Mouse (Mus musculus): ENCODE measurements around the gene B230118H07Rik. TPM values are rescaled to one million over a fixed set of nuclear protein-coding genes. Genes with fewer than 3 reads are reported as not detected.

B230118H07Rik gene
- polyA plus RNA-seq, 1 experiment, result 56.3 TPM

GRCm38 (mm10) chr2:101577243-101577642, 72.1 kb downstream of the B230118H07Rik start:
- Histone ChIP-seq H3K27ac (ENCODE audit: insufficient read depth, low read length) (no peak overlapping the region), H3K4me3 (replicated peaks; ENCODE audit: insufficient read depth, low read depth, low read length) (no peak overlapping the region), H3K27me3 (ENCODE audit: control insufficient read depth, insufficient read depth, low read length) (no peaks in the 10 kb centered on the region), H3K4me1 (ENCODE audit: control insufficient read depth, insufficient read depth, low read length) (peaks cover 8% of the 10 kb centered on the region; the same call in 1 of the 2 replicates)
- DNase-seq, result no peak
- TF ChIP-seq POLR2A (IDR thresholded peaks at IDR 0.05; ENCODE audit: borderline replicate concordance, insufficient read depth, low read length) (no peak), CTCF (IDR thresholded peaks at IDR 0.05; ENCODE audit: borderline replicate concordance, insufficient read depth, low read depth, low read length) (no peak)
- 84% methylated on average over 4 of the region's 4 CpGs for WGBS

DNA sequence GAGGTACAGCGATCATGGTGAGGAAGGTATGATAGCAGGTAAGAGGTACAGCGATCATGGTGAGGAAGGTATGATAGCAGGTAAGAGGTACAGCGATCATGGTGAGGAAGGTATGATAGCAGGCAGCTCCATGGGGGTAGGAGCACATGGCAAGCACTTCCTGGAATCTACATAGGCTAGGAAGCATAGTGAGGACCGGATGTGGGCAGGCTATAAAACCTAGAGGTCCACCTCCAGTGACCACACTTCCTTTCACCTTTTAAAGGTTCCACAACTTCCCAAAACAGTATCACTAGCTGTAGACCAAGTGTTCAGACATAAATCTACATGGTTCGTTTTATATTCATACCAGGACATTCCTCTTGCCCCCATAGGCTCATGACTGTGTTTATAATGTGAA, 80.1 kb downstream of the B230118H07Rik start:
- TF ChIP-seq POLR2A (IDR thresholded peaks at IDR 0.05; ENCODE audit: borderline replicate concordance, insufficient read depth, low read length) (no peak), CTCF (IDR thresholded peaks at IDR 0.05; ENCODE audit: borderline replicate concordance, insufficient read depth, low read depth, low read length) (no peak)
- no peak overlapping the region for H3K27ac ChIP-seq (ENCODE audit: insufficient read depth, low read length)
- DNase-seq, result no peak
- H3K27me3 ChIP-seq (ENCODE audit: control insufficient read depth, insufficient read depth, low read length), result no peaks in the 10 kb centered on the region
- no peaks in the 10 kb centered on the region for H3K4me1 ChIP-seq (ENCODE audit: control insufficient read depth, insufficient read depth, low read length)
- 87% methylated on average over 4 of the region's 5 CpGs for WGBS
- H3K4me3 ChIP-seq (replicated peaks; ENCODE audit: insufficient read depth, low read depth, low read length), result no peak overlapping the region

DNA sequence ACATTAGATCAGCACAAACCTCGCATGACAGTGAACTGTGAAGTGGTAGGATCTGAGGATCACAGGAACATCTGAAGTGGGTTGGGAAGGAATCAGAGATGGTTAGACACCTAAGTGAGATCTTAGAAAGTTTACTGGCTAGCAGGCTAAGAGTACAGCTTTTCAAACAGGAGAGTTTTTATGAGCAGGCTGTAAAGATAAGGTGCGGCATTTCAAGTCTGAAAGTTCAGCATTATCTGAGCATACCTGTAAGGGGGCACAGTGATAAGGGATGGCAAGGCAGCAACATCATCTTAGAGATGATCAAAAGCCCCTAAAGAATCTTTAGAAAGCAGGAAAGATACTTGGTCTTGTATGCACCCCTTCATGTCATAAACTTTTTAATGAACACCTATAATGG, 81.8 kb downstream of the B230118H07Rik start:
- Histone ChIP-seq H3K4me3 (replicated peaks; ENCODE audit: insufficient read depth, low read depth, low read length) (no peak overlapping the region), H3K4me1 (ENCODE audit: control insufficient read depth, insufficient read depth, low read length) (no peaks in the 10 kb centered on the region), H3K27ac (ENCODE audit: insufficient read depth, low read length) (no peak overlapping the region), H3K27me3 (ENCODE audit: control insufficient read depth, insufficient read depth, low read length) (no peaks in the 10 kb centered on the region)
- WGBS, result 92% methylated on average over 2 of the region's 2 CpGs
- DNase-seq, result no peak
- TF ChIP-seq CTCF (IDR thresholded peaks at IDR 0.05; ENCODE audit: borderline replicate concordance, insufficient read depth, low read depth, low read length) (no peak), POLR2A (IDR thresholded peaks at IDR 0.05; ENCODE audit: borderline replicate concordance, insufficient read depth, low read length) (no peak)

DNA sequence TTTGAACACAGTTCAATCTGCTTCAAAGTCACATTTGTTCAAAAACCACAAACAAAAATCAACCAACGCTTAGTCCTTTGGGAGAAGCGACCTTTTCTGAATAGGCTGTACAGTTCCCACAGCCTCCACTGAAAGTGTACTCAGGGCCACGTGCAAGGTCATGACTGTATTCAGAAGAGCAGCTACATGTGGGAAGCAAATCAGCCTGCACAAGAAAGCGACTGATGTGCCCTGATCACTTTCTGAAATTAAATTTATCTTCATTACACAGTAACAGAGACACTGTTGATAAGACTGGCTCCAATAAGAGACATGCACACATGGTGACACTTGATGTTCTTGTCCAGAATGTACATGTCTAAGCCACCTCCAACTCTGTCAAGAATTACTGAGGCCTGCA, 85.6 kb downstream of the B230118H07Rik start:
- TF ChIP-seq POLR2A (IDR thresholded peaks at IDR 0.05; ENCODE audit: borderline replicate concordance, insufficient read depth, low read length) (no peak), CTCF (IDR thresholded peaks at IDR 0.05; ENCODE audit: borderline replicate concordance, insufficient read depth, low read depth, low read length) (no peak)
- no peak for DNase-seq
- 89% methylated on average over 4 of the region's 4 CpGs for WGBS
- Histone ChIP-seq H3K27ac (ENCODE audit: insufficient read depth, low read length) (no peak overlapping the region), H3K27me3 (ENCODE audit: control insufficient read depth, insufficient read depth, low read length) (no peaks in the 10 kb centered on the region), H3K4me1 (ENCODE audit: control insufficient read depth, insufficient read depth, low read length) (no peaks in the 10 kb centered on the region), H3K4me3 (replicated peaks; ENCODE audit: insufficient read depth, low read depth, low read length) (no peak overlapping the region)

GRCm38 (mm10) chr2:101563206-101563605, 86.1 kb downstream of the B230118H07Rik start:
- no peak overlapping the region for H3K27ac ChIP-seq (ENCODE audit: insufficient read depth, low read length)
- no peaks in the 10 kb centered on the region for H3K4me1 ChIP-seq (ENCODE audit: control insufficient read depth, insufficient read depth, low read length)
- no peak overlapping the region for H3K4me3 ChIP-seq (replicated peaks; ENCODE audit: insufficient read depth, low read depth, low read length)
- TF ChIP-seq POLR2A (IDR thresholded peaks at IDR 0.05; ENCODE audit: borderline replicate concordance, insufficient read depth, low read length) (no peak), CTCF (IDR thresholded peaks at IDR 0.05; ENCODE audit: borderline replicate concordance, insufficient read depth, low read depth, low read length) (no peak)
- 44% methylated on average over 6 of the region's 6 CpGs for WGBS
- H3K27me3 ChIP-seq (ENCODE audit: control insufficient read depth, insufficient read depth, low read length), result no peaks in the 10 kb centered on the region
- DNase-seq, result no peak

DNA sequence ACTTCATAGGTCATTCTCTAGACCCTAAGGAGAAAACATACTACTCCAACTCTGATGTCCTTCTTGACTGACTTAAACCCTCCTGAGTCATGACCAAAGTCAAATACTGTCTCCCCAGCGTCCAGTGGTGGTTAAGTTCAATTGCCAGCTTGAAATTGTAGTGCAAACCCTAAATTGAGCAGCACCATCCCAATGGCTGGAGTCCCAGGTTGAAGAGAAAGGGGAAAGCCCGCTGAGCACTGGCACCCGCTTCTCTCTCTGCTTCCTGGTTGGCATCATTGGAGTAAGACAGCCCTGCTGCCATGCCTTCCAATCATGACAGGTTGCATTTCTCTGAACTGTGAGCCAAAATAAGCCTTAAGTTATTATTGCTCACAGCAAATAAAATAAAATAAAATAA, 89.9 kb downstream of the B230118H07Rik start:
- no peak for DNase-seq
- H3K4me3 ChIP-seq (replicated peaks; ENCODE audit: insufficient read depth, low read depth, low read length), result no peak overlapping the region
- H3K27ac ChIP-seq (ENCODE audit: insufficient read depth, low read length), result no peak overlapping the region
- WGBS, result 86% methylated on average over 3 of the region's 3 CpGs
- no peak for TF ChIP-seq POLR2A (IDR thresholded peaks at IDR 0.05; ENCODE audit: borderline replicate concordance, insufficient read depth, low read length)
- TF ChIP-seq CTCF (IDR thresholded peaks at IDR 0.05; ENCODE audit: borderline replicate concordance, insufficient read depth, low read depth, low read length), result no peak
- H3K4me1 ChIP-seq (ENCODE audit: control insufficient read depth, insufficient read depth, low read length), result no peaks in the 10 kb centered on the region
- H3K27me3 ChIP-seq (ENCODE audit: control insufficient read depth, insufficient read depth, low read length), result no peaks in the 10 kb centered on the region

GRCm38 (mm10) chr2:101555886-101556285, 93.4 kb downstream of the B230118H07Rik start:
- H3K4me1 ChIP-seq (ENCODE audit: control insufficient read depth, insufficient read depth, low read length), result no peaks in the 10 kb centered on the region
- TF ChIP-seq POLR2A (IDR thresholded peaks at IDR 0.05; ENCODE audit: borderline replicate concordance, insufficient read depth, low read length) (no peak), CTCF (IDR thresholded peaks at IDR 0.05; ENCODE audit: borderline replicate concordance, insufficient read depth, low read depth, low read length) (no peak)
- no peak overlapping the region for H3K27ac ChIP-seq (ENCODE audit: insufficient read depth, low read length)
- no peak overlapping the region for H3K4me3 ChIP-seq (replicated peaks; ENCODE audit: insufficient read depth, low read depth, low read length)
- no peak for DNase-seq
- no peaks in the 10 kb centered on the region for H3K27me3 ChIP-seq (ENCODE audit: control insufficient read depth, insufficient read depth, low read length)
- 85% methylated on average over 1 of the region's 1 CpGs for WGBS

DNA sequence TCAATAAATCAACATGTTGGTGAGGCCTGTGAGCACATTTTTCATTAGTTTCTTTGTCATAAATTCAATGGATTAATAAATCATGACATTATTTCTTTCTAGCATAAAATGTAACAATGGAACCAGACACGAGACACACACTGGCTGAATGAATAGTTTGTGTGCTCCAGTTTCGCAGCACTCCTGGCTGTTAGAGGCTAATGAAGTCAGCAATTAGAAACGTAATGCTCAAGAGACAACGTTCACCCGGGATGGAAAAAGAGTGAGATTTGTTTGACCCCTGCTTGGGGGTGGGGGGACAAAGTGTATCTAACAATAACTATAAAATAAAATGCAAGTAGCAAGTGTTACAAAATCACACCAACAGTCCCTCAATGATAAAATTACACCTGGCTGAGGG, 95.5 kb downstream of the B230118H07Rik start:
- Histone ChIP-seq H3K27me3 (ENCODE audit: control insufficient read depth, insufficient read depth, low read length) (no peaks in the 10 kb centered on the region), H3K4me3 (replicated peaks; ENCODE audit: insufficient read depth, low read depth, low read length) (no peak overlapping the region), H3K4me1 (ENCODE audit: control insufficient read depth, insufficient read depth, low read length) (no peaks in the 10 kb centered on the region), H3K27ac (ENCODE audit: insufficient read depth, low read length) (no peak overlapping the region)
- no peak for DNase-seq
- TF ChIP-seq POLR2A (IDR thresholded peaks at IDR 0.05; ENCODE audit: borderline replicate concordance, insufficient read depth, low read length), result no peak
- TF ChIP-seq CTCF (IDR thresholded peaks at IDR 0.05; ENCODE audit: borderline replicate concordance, insufficient read depth, low read depth, low read length), result no peak
- WGBS, result 77% methylated on average over 5 of the region's 5 CpGs
